Mouse (Mus musculus) embryonic facial prominence, embryonic 15.5 days (tissue): ENCODE data around the gene Tspan18. TPM values are rescaled to one million over a fixed set of nuclear protein-coding genes. Genes with fewer than 3 reads are reported as not detected.
A peak's percentile ranks its signal among the peaks of the same experiment; 100 is the strongest.

Experiments
- ATAC-seq: fragments of 200-750 bp; cut with Nextera tagmentation; 2 replicates; pipeline ENCODE4 v1.8.0; 2017; ENCODE audit warnings: low read depth, moderate TSS enrichment; ENCODE audit not compliant: insufficient number of reproducible peaks, low FRiP score, low TSS enrichment
- H3K27ac ChIP-seq: fragments of 300-500 bp; sonication (generic); replicated peaks from 2 replicates; pipeline ENCODE4 v1.5.1; 2015; ENCODE audit warnings: mild to moderate bottlenecking, inconsistent platforms
- H3K27me3 ChIP-seq: fragments of 300-500 bp; sonication (generic); 2 replicates; pipeline ENCODE4 v1.6.1; 2015; ENCODE audit warnings: inconsistent platforms
- H3K36me3 ChIP-seq: fragments of 300-500 bp; sonication (generic); 2 replicates; pipeline ENCODE4 v1.6.1; 2015; ENCODE audit warnings: mild to moderate bottlenecking, inconsistent platforms
- H3K4me1 ChIP-seq: fragments of 300-500 bp; sonication (generic); 2 replicates; pipeline ENCODE4 v1.6.1; 2015; ENCODE audit warnings: inconsistent platforms
- H3K4me2 ChIP-seq: fragments of 300-500 bp; sonication (generic); replicated peaks from 2 replicates; pipeline ENCODE4 v1.6.1; 2015; ENCODE audit warnings: mild to moderate bottlenecking, inconsistent platforms
- H3K4me3 ChIP-seq: fragments of 300-500 bp; sonication (generic); replicated peaks from 2 replicates; pipeline ENCODE4 v1.5.1; 2015; ENCODE audit warnings: mild to moderate bottlenecking, inconsistent platforms
- H3K9ac ChIP-seq: fragments of 300-500 bp; sonication (generic); 2 replicates; pipeline ENCODE4 v1.6.1; 2015; ENCODE audit warnings: inconsistent platforms
- H3K9me3 ChIP-seq: fragments of 300-500 bp; sonication (generic); replicated peaks from 2 replicates; pipeline ENCODE4 v1.6.1; 2016; ENCODE audit warnings: inconsistent platforms
- WGBS: fragments of 180-500 bp; shearing (Covaris S2); methylation state at CpG from one replicate; pipeline ENCODE4 v1.1.7; 2015; 5-methylcytosine and 5-hydroxymethylcytosine counted together
- polyA plus RNA-seq: library from polyadenylated mRNA; unstranded; fragments of >200 nt; fragmentation: Nextera tagmentation; extraction: Ambion mirVana; gene quantifications from 2 replicates; pipeline ENCODE4 v1.2.1, GENCODE M21; 2015

Tspan18 gene
- polyA plus RNA-seq, 1 experiment from 2014 or later, result 27.6 TPM

- peaks cover 39% of the 10 kb centered on the region for H3K4me1 ChIP-seq
- no peak overlapping the region for H3K27ac ChIP-seq
- ATAC-seq, result no peak
- no peak overlapping the region for H3K4me2 ChIP-seq
- H3K9ac ChIP-seq, result no peak overlapping the region
- H3K36me3 ChIP-seq, result no peaks in the 10 kb centered on the region
- no peaks in the 10 kb centered on the region for H3K9me3 ChIP-seq
- H3K4me3 ChIP-seq, result no peak overlapping the region
- peaks cover 38% of the 10 kb centered on the region for H3K27me3 ChIP-seq
- 75% methylated on average over 20 of the region's 20 CpGs for WGBS
Measured at GRCm38 (mm10) chr2:93177668-93178312, 156.5 kb downstream of the Tspan18 start.

GRCm38 (mm10) chr2:93176871-93177667, 157.2 kb downstream of the Tspan18 start:
- 5% methylated on average over 17 of the region's 17 CpGs for WGBS
- Histone ChIP-seq H3K4me3 (no peak overlapping the region), H3K9me3 (no peaks in the 10 kb centered on the region), H3K27ac (no peak overlapping the region), H3K27me3 (peaks cover 35% of the 10 kb centered on the region), H3K4me2 (peak overlapping the region; percentile 22), H3K36me3 (no peaks in the 10 kb centered on the region), H3K9ac (no peak overlapping the region), H3K4me1 (peaks cover 39% of the 10 kb centered on the region)
- no peak for ATAC-seq

- ATAC-seq, result no peak
- Histone ChIP-seq H3K9me3 (no peaks in the 10 kb centered on the region), H3K9ac (no peak overlapping the region), H3K4me2 (peak overlapping the region; percentile 22; the same call in 1 of the 2 replicates), H3K4me1 (peaks cover 39% of the 10 kb centered on the region), H3K27me3 (peaks cover 28% of the 10 kb centered on the region), H3K36me3 (no peaks in the 10 kb centered on the region), H3K4me3 (no peak overlapping the region), H3K27ac (0 out of 2 replicates have a peak overlapping the region, but pooled peaks have one; percentile 23)
- WGBS, result 28% methylated on average over 4 of the region's 4 CpGs
Measured at GRCm38 (mm10) chr2:93176193-93176798, 158.0 kb downstream of the Tspan18 start.

GRCm38 (mm10) chr2:93175721-93176120, 158.6 kb downstream of the Tspan18 start:
- no peaks in the 10 kb centered on the region for H3K36me3 ChIP-seq
- no peak for ATAC-seq
- peaks cover 39% of the 10 kb centered on the region for H3K4me1 ChIP-seq
- H3K9me3 ChIP-seq, result no peaks in the 10 kb centered on the region
- H3K27me3 ChIP-seq, result peaks cover 25% of the 10 kb centered on the region
- no peak overlapping the region for H3K4me3 ChIP-seq
- H3K27ac ChIP-seq, result no peak overlapping the region
- no peak overlapping the region for H3K9ac ChIP-seq
- H3K4me2 ChIP-seq, result no peak overlapping the region
- WGBS, result 68% methylated on average over 2 of the region's 2 CpGs

GRCm38 (mm10) chr2:93175278-93175677, 159.0 kb downstream of the Tspan18 start:
- Histone ChIP-seq H3K27ac (no peak overlapping the region), H3K4me2 (no peak overlapping the region), H3K9ac (no peak overlapping the region), H3K4me1 (peaks cover 36% of the 10 kb centered on the region), H3K9me3 (no peaks in the 10 kb centered on the region), H3K4me3 (no peak overlapping the region), H3K27me3 (peaks cover 22% of the 10 kb centered on the region), H3K36me3 (no peaks in the 10 kb centered on the region)
- WGBS, result 20% methylated on average over 5 of the region's 5 CpGs
- no peak for ATAC-seq

GRCm38 (mm10) chr2:93174159-93174558, 160.1 kb downstream of the Tspan18 start:
- H3K4me2 ChIP-seq, result no peak overlapping the region
- H3K4me3 ChIP-seq, result no peak overlapping the region
- no peak overlapping the region for H3K27ac ChIP-seq
- 40% methylated on average over 5 of the region's 5 CpGs for WGBS
- peaks cover 12% of the 10 kb centered on the region for H3K27me3 ChIP-seq
- H3K9ac ChIP-seq, result no peak overlapping the region
- no peaks in the 10 kb centered on the region for H3K9me3 ChIP-seq
- ATAC-seq, result peak; percentile 36; the same call in 1 of the 2 replicates
- H3K4me1 ChIP-seq, result peaks cover 30% of the 10 kb centered on the region
- no peaks in the 10 kb centered on the region for H3K36me3 ChIP-seq

GRCm38 (mm10) chr2:93172460-93172859, 161.8 kb downstream of the Tspan18 start:
- no peak for ATAC-seq
- H3K27ac ChIP-seq, result no peak overlapping the region
- no peaks in the 10 kb centered on the region for H3K27me3 ChIP-seq
- H3K4me2 ChIP-seq, result no peak overlapping the region
- WGBS, result 31% methylated on average over 5 of the region's 5 CpGs
- no peak overlapping the region for H3K4me3 ChIP-seq
- H3K4me1 ChIP-seq, result peaks cover 27% of the 10 kb centered on the region
- H3K9ac ChIP-seq, result no peak overlapping the region
- no peaks in the 10 kb centered on the region for H3K36me3 ChIP-seq
- no peaks in the 10 kb centered on the region for H3K9me3 ChIP-seq

GRCm38 (mm10) chr2:93171929-93172328, 162.4 kb downstream of the Tspan18 start:
- Histone ChIP-seq H3K4me1 (peaks cover 22% of the 10 kb centered on the region), H3K4me3 (no peak overlapping the region), H3K9ac (no peak overlapping the region), H3K4me2 (no peak overlapping the region), H3K9me3 (no peaks in the 10 kb centered on the region), H3K36me3 (no peaks in the 10 kb centered on the region), H3K27ac (no peak overlapping the region), H3K27me3 (no peaks in the 10 kb centered on the region)
- WGBS, result 73% methylated on average over 6 of the region's 6 CpGs
- no peak for ATAC-seq

GRCm38 (mm10) chr2:93170845-93171200, 163.5 kb downstream of the Tspan18 start:
- H3K4me2 ChIP-seq, result no peak overlapping the region
- H3K9me3 ChIP-seq, result no peaks in the 10 kb centered on the region
- no peaks in the 10 kb centered on the region for H3K27me3 ChIP-seq
- no peak overlapping the region for H3K27ac ChIP-seq
- peaks cover 11% of the 10 kb centered on the region for H3K4me1 ChIP-seq
- no peak overlapping the region for H3K9ac ChIP-seq
- no peaks in the 10 kb centered on the region for H3K36me3 ChIP-seq
- H3K4me3 ChIP-seq, result no peak overlapping the region
- ATAC-seq, result no peak
- WGBS, result 65% methylated on average over 5 of the region's 5 CpGs

GRCm38 (mm10) chr2:93170156-93170844, 164.0 kb downstream of the Tspan18 start:
- ATAC-seq, result no peak
- no peaks in the 10 kb centered on the region for H3K36me3 ChIP-seq
- peaks cover 6% of the 10 kb centered on the region for H3K4me1 ChIP-seq
- no peak overlapping the region for H3K4me2 ChIP-seq
- H3K9ac ChIP-seq, result no peak overlapping the region
- 59% methylated on average over 19 of the region's 19 CpGs for WGBS
- H3K4me3 ChIP-seq, result no peak overlapping the region
- H3K27ac ChIP-seq, result no peak overlapping the region
- H3K9me3 ChIP-seq, result no peaks in the 10 kb centered on the region
- H3K27me3 ChIP-seq, result no peaks in the 10 kb centered on the region
